ENCODE assay signal across 8 mouse cellular contexts in the genomic region with DNA sequence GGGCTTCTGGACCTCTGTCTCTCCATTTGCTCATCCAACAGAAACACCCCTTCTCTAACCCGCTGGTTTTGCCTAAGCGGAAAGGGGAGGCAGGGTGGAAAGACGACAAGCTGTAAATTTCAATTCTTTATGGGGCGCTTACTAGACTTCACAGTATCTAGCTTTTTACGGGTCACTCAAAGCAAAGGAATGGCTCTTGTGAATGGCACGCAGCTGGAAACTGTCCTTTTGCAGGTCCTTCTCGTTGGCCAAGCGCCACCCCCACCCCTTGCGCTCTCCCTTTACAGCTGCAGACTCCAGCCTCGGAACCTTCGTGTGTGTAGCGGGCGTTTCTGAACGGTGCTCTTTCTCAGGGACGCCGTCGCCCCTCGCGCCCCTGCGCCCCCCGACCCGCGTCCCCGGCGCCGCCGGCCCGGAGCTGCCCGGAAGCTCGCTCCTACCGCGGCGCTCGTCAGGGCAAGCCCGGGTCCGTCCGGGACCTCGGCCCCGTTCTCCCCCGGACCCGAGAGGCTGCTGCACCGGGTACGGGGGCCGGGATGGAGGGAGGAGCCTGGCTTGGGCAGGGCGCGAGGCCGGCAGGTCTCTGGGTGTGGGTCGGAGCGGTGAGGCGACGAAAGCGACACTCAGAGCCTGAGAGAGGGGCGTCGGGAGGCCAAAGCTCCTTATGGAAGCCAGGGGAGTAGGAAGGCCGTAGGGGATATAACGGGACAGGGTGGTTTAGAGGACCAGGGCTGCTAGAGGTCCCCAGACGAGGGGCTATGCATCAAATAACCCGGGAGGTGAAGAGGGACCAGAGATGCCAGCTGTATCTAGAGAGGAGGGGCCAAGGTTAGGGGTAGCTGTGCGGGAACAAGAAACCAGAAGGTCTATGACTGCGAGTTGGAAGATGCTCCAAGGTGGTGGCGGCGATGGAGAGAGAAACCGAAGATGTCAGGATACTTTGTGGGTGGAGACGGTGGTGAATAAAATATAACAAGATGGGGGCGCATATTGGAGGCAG. TPM values are rescaled to one million over a fixed set of nuclear protein-coding genes. Genes with fewer than 3 reads are reported as not detected.
DNase-seq lines count a peak whose midpoint lies in the region; ATAC-seq and TF ChIP-seq lines count a peak whose summit lies in the region.

Zfp580 (plus strand) TSS at position 346 of the 1,000 bp plus-strand sequence.

- peak within 1 kb of the TSS; percentile 90 for H3K4me3 ChIP-seq in E14TG2a.4 (replicated peaks; ENCODE audit: low read length)
- H3K4me3 ChIP-seq in forebrain, embryonic 16.5 days (replicated peaks; ENCODE audit: low read length), result peak within 1 kb of the TSS; percentile 67
- peak within 1 kb of the TSS; percentile 67 for H3K4me3 ChIP-seq in lung, adult 2 months (replicated peaks; ENCODE audit: extremely low read depth, low read depth, low read length)
- peak within 1 kb of the TSS; percentile 66 for H3K4me3 ChIP-seq in neural tube, embryonic 15.5 days (replicated peaks)

- DNase-seq in heart, postnatal 14 days, result peak; percentile 81 to 85
- peak; percentile 71 to 80 for DNase-seq in layer of hippocampus, adult 18-20 months (ENCODE audit: low spot score in 2 of 2)
- peak; percentile 80 for DNase-seq in lung, adult 2 months
- peak; percentile 64 for DNase-seq in thymus, postnatal 0 days (ENCODE audit: low spot score)

- peaks cover 56% of the 10 kb centered on the region for H3K27me3 ChIP-seq in E14TG2a.4 (ENCODE audit: insufficient read depth, low read length)
- H3K27me3 ChIP-seq in forebrain, embryonic 16.5 days (replicated peaks; ENCODE audit: control insufficient read depth, insufficient read depth, low read length), result peaks cover 41% of the 10 kb centered on the region
- peaks cover 24% of the 10 kb centered on the region for H3K27me3 ChIP-seq in neural tube, embryonic 15.5 days (replicated peaks)

- peak within 1 kb of the TSS; percentile 94 for H3K4me2 ChIP-seq in forebrain, embryonic 16.5 days (ENCODE audit: low read length)
- peak within 1 kb of the TSS; percentile 92 for H3K4me2 ChIP-seq in neural tube, embryonic 15.5 days

- H3K9me3 ChIP-seq in E14TG2a.4 (ENCODE audit: low read length), result no peaks in the 10 kb centered on the region
- no peaks in the 10 kb centered on the region for H3K9me3 ChIP-seq in forebrain, embryonic 16.5 days (ENCODE audit: control insufficient read depth, low read length)
- H3K9me3 ChIP-seq in neural tube, embryonic 15.5 days (replicated peaks), result no peaks in the 10 kb centered on the region

- under 1% methylated on average over 63 of the region's 65 CpGs for WGBS in forebrain, embryonic 16.5 days
- 1% methylated on average over 64 of the region's 65 CpGs for WGBS in lung, adult 2 months
- WGBS in neural tube, embryonic 15.5 days, result under 1% methylated on average over 65 of the region's 65 CpGs

- intact Hi-C loops in heart, postnatal 14 days (cut with DNase I), result loop anchor here (10.0 kb wide), 1 partner anchor 497 kb away; no protein-coding TSS in a partner anchor

- TF ChIP-seq POLR2A in lung, adult 2 months (IDR thresholded peaks at IDR 0.05; ENCODE audit: borderline replicate concordance, extremely low read depth, low read depth, low read length), result peak; percentile 33; the same call in 1 of the 2 replicates

- TF ChIP-seq CTCF in E14TG2a.4 (conservative IDR thresholded peaks at IDR 0.05; ENCODE audit: low read length), result no peak
- no peak for TF ChIP-seq CTCF in lung, adult 2 months (IDR thresholded peaks at IDR 0.05; ENCODE audit: insufficient read depth, low read length)

- peaks cover 53% of the 10 kb centered on the region for H3K4me1 ChIP-seq in E14TG2a.4 (replicated peaks; ENCODE audit: low read depth, low read length)
- peaks cover 39% of the 10 kb centered on the region for H3K4me1 ChIP-seq in forebrain, embryonic 16.5 days (replicated peaks; ENCODE audit: control insufficient read depth, insufficient read depth, low read length)
- peaks cover 4% of the 10 kb centered on the region; the same call in 1 of the 2 replicates for H3K4me1 ChIP-seq in lung, adult 2 months (ENCODE audit: control insufficient read depth, insufficient read depth, low read length)
- peaks cover 56% of the 10 kb centered on the region for H3K4me1 ChIP-seq in neural tube, embryonic 15.5 days

- H3K27ac ChIP-seq in forebrain, embryonic 16.5 days (ENCODE audit: low read length), result peak within 1 kb of the TSS; percentile 41
- peak within 1 kb of the TSS; percentile 90 for H3K27ac ChIP-seq in neural tube, embryonic 15.5 days (replicated peaks)

- peak; percentile 61; the same call in 1 of the 2 replicates for ATAC-seq in cerebellum, adult (ENCODE audit: insufficient number of reproducible peaks, low FRiP score, low TSS enrichment)
- ATAC-seq in forebrain, embryonic 16.5 days, result peak; percentile 83
- peak; percentile 77 for ATAC-seq in neural tube, embryonic 15.5 days (ENCODE audit: low FRiP score)

- H3K36me3 ChIP-seq in E14TG2a.4 (ENCODE audit: insufficient read depth, low read length), result no peaks in the 10 kb centered on the region
- H3K36me3 ChIP-seq in forebrain, embryonic 16.5 days (ENCODE audit: control insufficient read depth, insufficient read depth), result no peaks in the 10 kb centered on the region
- no peaks in the 10 kb centered on the region for H3K36me3 ChIP-seq in neural tube, embryonic 15.5 days

- peak within 1 kb of the TSS; percentile 80 for H3K9ac ChIP-seq in forebrain, embryonic 16.5 days (replicated peaks; ENCODE audit: low read depth, low read length)
- peak within 1 kb of the TSS; percentile 85 for H3K9ac ChIP-seq in neural tube, embryonic 15.5 days (replicated peaks)

RNA-seq across cellular contexts. Expression of gene Zfp580, which starts in this region (rescaled TPM):
- 52.7 and 62.4 TPM in 2 replicates for polyA plus RNA-seq in forebrain, embryonic 16.5 days (2015; fragmentation: Nextera tagmentation; extraction: Ambion mirVana)
- 1 to 10 TPM; 5.5 to 7.9 TPM for total RNA-seq in heart, postnatal 14 days (2021)
- total RNA-seq in layer of hippocampus, adult 18-20 months (2021), result 10 to 100 TPM; 28.7 to 31.7 TPM
- 36.0 and 37.9 TPM in 2 replicates for polyA plus RNA-seq in lung, adult 2 months (2012; rRNA removed)
- 90.7 and 101 TPM in 2 replicates for polyA plus RNA-seq in neural tube, embryonic 15.5 days (2015; fragmentation: Nextera tagmentation; extraction: Ambion mirVana)
- 15.2 and 15.4 TPM in 2 replicates for polyA plus RNA-seq in thymus, postnatal 0 days (2015; fragmentation: Nextera tagmentation; extraction: Ambion mirVana)

Comparison
In these comparisons a context has a peak if more than half of its experiments do, and no peak if none do; other contexts are left out.
1. Peak in every context shown above with its lines: DNase-seq, ATAC-seq, H3K4me3 ChIP-seq and H3K27ac ChIP-seq.